Mouse (Mus musculus): ENCODE data around the gene Ccdc177. TPM values are rescaled to one million over a fixed set of nuclear protein-coding genes. Genes with fewer than 3 reads are reported as not detected.
A peak's percentile ranks its signal among the peaks of the same experiment; 100 is the strongest.
"Not testable (repeated sequence)": the region's sequence is repeated elsewhere in the genome, so short reads cannot be mapped to it uniquely, and the experiment has no call there.

Ccdc177 gene
- polyA plus RNA-seq, 1 experiment: not detected

DNA sequence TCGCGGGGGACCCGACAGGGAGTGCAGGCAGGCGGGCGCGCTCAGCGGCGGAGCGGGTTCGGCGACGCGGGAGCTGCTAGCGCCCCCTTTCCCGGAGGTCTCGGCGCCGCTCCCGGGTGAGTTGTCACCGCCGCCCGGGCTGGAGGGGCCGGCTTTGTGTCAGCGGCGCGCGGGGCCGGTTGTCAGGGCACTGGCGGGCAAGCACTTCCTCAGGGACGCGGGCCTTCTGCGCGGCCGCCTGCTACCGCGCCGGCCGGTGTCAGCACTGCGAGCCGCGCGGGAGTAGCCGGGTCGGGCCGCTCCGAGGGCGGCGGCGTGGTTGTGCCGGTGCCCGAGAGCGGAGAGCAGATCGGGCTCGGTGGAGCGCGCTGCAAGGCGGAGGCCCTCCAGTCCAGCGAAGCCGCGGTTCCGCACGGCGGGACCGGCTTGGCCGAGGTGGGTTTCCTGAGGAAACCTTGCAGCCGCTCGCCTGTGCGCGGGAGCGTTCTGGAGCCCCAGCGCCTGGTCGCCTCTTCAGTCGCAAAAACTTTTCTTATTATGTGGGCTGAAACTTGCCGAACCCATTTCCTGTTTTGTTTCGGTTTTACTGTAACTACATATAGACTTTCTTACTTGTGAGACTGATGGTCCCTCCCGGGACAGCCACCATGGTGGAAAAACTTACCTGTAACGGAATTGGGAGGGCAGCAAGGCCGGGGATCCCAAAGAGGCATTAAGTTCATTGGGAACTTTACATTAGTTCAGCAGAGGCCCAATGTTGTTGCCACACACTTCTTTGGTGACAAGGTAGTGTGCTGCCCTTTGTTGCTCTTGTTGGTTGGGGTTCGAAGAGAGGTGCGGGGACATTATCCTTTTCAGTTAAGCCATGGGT, 30.4 kb upstream of the Ccdc177 start:
- Histone ChIP-seq H3K36me3 (ENCODE audit: control insufficient read depth, insufficient read depth, low read length) (no peaks in the 10 kb centered on the region), H3K27me3 (ENCODE audit: control insufficient read depth, insufficient read depth, low read length) (no peaks in the 10 kb centered on the region; the same call in 1 of the 2 replicates), H3K27ac (ENCODE audit: insufficient read depth, low read length) (peak overlapping the region; percentile 99), H3K4me3 (ENCODE audit: extremely low read depth, insufficient read depth, insufficient read length) (peak overlapping the region; percentile 98), H3K4me1 (ENCODE audit: control insufficient read depth, insufficient read depth, insufficient read length) (peaks cover 11% of the 10 kb centered on the region)
- TF ChIP-seq CTCF (IDR thresholded peaks at IDR 0.05; ENCODE audit: extremely low read depth, insufficient read depth, insufficient read length, insufficient replicate concordance) (no peak), POLR2A (IDR thresholded peaks at IDR 0.05; ENCODE audit: low read depth, low read length) (no peak)
- under 1% methylated on average over 79 of the region's 80 CpGs for WGBS
- DNase-seq (ENCODE audit: low read depth in 1 of 2, low spot score in 2 of 2): peak; percentile 56

DNA sequence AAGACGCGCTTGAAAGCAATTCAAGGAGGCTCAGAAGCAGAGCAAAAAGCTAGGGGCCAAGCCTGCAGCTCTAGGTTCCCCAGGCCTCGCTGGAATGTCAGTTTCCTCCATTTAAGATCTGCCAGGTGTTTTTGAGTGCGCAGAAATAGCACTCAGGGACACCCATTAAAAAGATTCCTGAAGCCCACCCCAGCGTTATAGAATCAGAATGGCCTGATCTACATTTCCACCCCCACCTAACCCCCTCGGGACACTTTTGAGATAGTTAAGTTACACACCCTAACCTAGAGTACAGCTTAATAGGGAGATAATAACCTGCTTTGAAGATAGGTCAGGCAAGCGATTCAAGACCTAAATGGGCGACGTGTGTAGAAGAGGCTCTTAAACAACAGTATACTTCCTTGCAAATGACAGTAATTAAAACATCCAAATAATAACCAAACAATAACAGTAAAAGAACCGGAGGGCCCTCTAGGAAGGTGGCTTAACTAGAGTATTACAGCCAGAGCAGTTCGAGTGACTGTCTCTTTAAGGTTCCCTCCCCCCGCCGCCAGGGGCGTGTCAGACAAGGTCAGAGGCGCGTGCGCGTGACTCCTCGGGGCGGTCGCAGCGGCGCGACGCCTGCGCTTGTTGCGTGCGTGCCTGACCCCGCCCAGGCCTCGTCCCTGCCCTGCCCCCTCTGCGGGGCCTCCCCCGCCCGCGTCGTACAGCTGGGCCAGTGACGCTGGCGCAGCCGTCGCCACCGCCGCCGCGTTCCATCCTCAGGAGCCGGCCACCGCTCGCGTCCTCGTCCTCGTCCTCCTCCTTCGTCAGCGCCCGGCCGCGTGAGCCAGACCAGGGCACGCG, 29.6 kb upstream of the Ccdc177 start, which contains the start of gene Susd6:
Gene Susd6 (plus strand): TSS at position 662 of the 846 bp plus-strand sequence.
- 8% methylated on average over 56 of the region's 56 CpGs for WGBS
- H3K4me1 ChIP-seq (ENCODE audit: control insufficient read depth, insufficient read depth, insufficient read length): peaks cover 11% of the 10 kb centered on the region

DNA sequence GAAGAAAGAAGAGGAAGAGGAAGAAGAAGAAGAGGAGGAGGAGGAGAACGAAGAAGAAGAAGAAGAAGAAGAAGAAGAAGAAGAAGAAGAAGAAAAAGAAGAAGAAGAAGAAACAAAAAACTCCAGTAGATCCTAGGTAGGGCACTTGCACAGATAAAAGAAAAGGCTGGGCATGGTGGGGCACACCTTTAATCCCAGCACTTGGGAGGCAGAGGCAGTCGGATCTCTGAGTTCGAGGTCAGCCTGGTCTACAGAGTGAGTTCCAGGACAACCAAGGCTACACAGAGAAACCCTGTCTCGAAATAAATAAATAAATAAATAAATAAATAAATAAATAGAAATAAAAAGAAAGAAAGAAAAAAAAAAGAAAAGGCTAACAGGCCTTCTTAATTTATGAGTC, 28.8 kb upstream of the Ccdc177 start:
- not testable (repeated sequence) for H3K27ac ChIP-seq (ENCODE audit: insufficient read depth, low read length); H3K27me3 ChIP-seq (ENCODE audit: control insufficient read depth, insufficient read depth, low read length); H3K36me3 ChIP-seq (ENCODE audit: control insufficient read depth, insufficient read depth, low read length); DNase-seq (ENCODE audit: low read depth in 1 of 2, low spot score in 2 of 2); H3K4me3 ChIP-seq (ENCODE audit: extremely low read depth, insufficient read depth, insufficient read length); H3K4me1 ChIP-seq (ENCODE audit: control insufficient read depth, insufficient read depth, insufficient read length)
- WGBS: 80% methylated on average over 4 of the region's 4 CpGs

More for the DNA sequence above, 29.6 kb upstream of the Ccdc177 start, which contains the start of gene Susd6:
- peak; percentile 94 to 99 for DNase-seq (ENCODE audit: low read depth in 1 of 2, low spot score in 2 of 2)
- peak within 1 kb of the TSS; percentile 99 for H3K27ac ChIP-seq (ENCODE audit: insufficient read depth, low read length)
- TF ChIP-seq CTCF (IDR thresholded peaks at IDR 0.05; ENCODE audit: extremely low read depth, insufficient read depth, insufficient read length, insufficient replicate concordance): no peak
- TF ChIP-seq POLR2A (IDR thresholded peaks at IDR 0.05; ENCODE audit: low read depth, low read length): peak; percentile 97
- peak within 1 kb of the TSS; percentile 98 for H3K4me3 ChIP-seq (ENCODE audit: extremely low read depth, insufficient read depth, insufficient read length)
- H3K36me3 ChIP-seq (ENCODE audit: control insufficient read depth, insufficient read depth, low read length): no peaks in the 10 kb centered on the region
- no peaks in the 10 kb centered on the region; the same call in 1 of the 2 replicates for H3K27me3 ChIP-seq (ENCODE audit: control insufficient read depth, insufficient read depth, low read length)

DNA sequence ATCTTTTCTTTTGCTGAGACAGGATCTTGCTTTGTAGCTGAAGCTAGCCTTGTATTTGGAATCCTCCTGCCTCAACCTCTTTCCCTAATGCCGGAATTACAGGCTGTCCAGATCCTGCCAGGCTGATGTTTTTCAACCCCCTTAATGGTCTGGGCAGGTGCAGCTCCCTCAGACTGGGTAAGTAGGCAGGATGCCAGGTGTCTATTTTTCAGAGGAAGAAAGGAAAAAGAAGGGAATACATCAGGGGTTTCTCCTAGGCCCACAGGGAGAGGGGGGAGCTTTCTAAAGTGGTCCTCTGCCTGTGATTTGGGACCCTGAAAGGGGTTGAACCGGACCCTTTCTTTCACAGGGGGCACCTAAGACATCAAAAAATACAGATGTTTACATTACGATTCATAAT, 27.7 kb upstream of the Ccdc177 start:
- no peak overlapping the region for H3K4me3 ChIP-seq (ENCODE audit: extremely low read depth, insufficient read depth, insufficient read length)
- no peak overlapping the region for H3K27ac ChIP-seq (ENCODE audit: insufficient read depth, low read length)
- H3K36me3 ChIP-seq (ENCODE audit: control insufficient read depth, insufficient read depth, low read length): no peaks in the 10 kb centered on the region
- H3K27me3 ChIP-seq (ENCODE audit: control insufficient read depth, insufficient read depth, low read length): no peaks in the 10 kb centered on the region; the same call in 1 of the 2 replicates
- DNase-seq (ENCODE audit: low read depth in 1 of 2, low spot score in 2 of 2): no peak
- TF ChIP-seq CTCF (IDR thresholded peaks at IDR 0.05; ENCODE audit: extremely low read depth, insufficient read depth, insufficient read length, insufficient replicate concordance): no peak
- no peak for TF ChIP-seq POLR2A (IDR thresholded peaks at IDR 0.05; ENCODE audit: low read depth, low read length)
- WGBS: 90% methylated on average over 3 of the region's 3 CpGs
- H3K4me1 ChIP-seq (ENCODE audit: control insufficient read depth, insufficient read depth, insufficient read length): no peaks in the 10 kb centered on the region; the same call in none of the 2 replicates

DNA sequence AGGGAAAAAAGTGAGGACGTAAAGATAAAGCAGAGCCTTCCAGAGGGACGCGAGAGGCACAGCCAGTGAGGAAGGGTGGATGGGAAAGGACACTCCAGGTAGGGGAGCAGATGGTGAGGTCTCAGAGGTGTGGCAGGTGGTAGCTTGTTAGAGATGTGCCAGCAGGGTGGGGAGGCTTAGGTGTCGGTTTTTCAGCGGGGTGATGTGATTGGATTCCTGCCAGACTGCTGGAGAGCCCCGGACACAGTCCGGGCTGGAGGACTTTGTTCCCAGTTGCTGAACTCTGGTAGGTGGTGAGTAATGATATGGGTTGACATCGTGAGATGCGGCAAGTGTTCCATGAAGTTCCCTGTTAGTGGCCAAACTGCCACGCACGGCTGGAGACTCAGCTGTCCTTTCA, 27.1 kb upstream of the Ccdc177 start:
- no peaks in the 10 kb centered on the region for H3K36me3 ChIP-seq (ENCODE audit: control insufficient read depth, insufficient read depth, low read length)
- TF ChIP-seq CTCF (IDR thresholded peaks at IDR 0.05; ENCODE audit: extremely low read depth, insufficient read depth, insufficient read length, insufficient replicate concordance) (no peak), POLR2A (IDR thresholded peaks at IDR 0.05; ENCODE audit: low read depth, low read length) (no peak)
- DNase-seq (ENCODE audit: low read depth in 1 of 2, low spot score in 2 of 2): no peak
- H3K4me1 ChIP-seq (ENCODE audit: control insufficient read depth, insufficient read depth, insufficient read length): no peaks in the 10 kb centered on the region; the same call in none of the 2 replicates
- 88% methylated on average over 11 of the region's 11 CpGs for WGBS
- H3K4me3 ChIP-seq (ENCODE audit: extremely low read depth, insufficient read depth, insufficient read length): no peak overlapping the region
- no peak overlapping the region for H3K27ac ChIP-seq (ENCODE audit: insufficient read depth, low read length)
- H3K27me3 ChIP-seq (ENCODE audit: control insufficient read depth, insufficient read depth, low read length): no peaks in the 10 kb centered on the region; the same call in 1 of the 2 replicates

DNA sequence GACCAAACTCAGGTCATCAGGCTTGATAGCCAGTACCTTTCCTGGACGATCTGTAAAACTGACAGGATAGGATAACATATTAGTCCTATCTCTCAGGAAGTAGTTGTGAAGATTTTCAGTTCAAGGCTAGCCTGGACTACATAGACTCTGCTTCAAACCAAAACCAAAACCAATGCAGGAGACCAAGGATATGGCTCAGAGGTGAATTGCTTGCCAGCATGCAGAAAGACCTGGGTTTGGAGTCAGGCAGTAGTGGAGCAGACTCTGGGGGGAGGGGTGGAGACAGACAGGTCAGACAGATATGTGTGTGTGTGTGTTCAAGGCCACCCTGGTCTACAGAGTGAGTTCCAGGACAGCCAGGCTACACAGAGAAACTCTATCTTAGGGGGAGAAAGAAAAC, 26.1 kb upstream of the Ccdc177 start:
- Histone ChIP-seq H3K4me1 (ENCODE audit: control insufficient read depth, insufficient read depth, insufficient read length) (no peaks in the 10 kb centered on the region; the same call in none of the 2 replicates), H3K27me3 (ENCODE audit: control insufficient read depth, insufficient read depth, low read length) (no peaks in the 10 kb centered on the region; the same call in 1 of the 2 replicates), H3K4me3 (ENCODE audit: extremely low read depth, insufficient read depth, insufficient read length) (no peak overlapping the region), H3K27ac (ENCODE audit: insufficient read depth, low read length) (no peak overlapping the region), H3K36me3 (ENCODE audit: control insufficient read depth, insufficient read depth, low read length) (no peaks in the 10 kb centered on the region)
- TF ChIP-seq CTCF (IDR thresholded peaks at IDR 0.05; ENCODE audit: extremely low read depth, insufficient read depth, insufficient read length, insufficient replicate concordance): no peak
- TF ChIP-seq POLR2A (IDR thresholded peaks at IDR 0.05; ENCODE audit: low read depth, low read length): no peak
- WGBS: 81% methylated on average over 1 of the region's 1 CpGs
- DNase-seq (ENCODE audit: low read depth in 1 of 2, low spot score in 2 of 2): no peak
